Mouse (Mus musculus) hindbrain, embryonic 12.5 days (tissue): ENCODE results near the gene Hoxb8. TPM values are rescaled to one million over a fixed set of nuclear protein-coding genes. Genes with fewer than 3 reads are reported as not detected.
A peak's percentile ranks its signal among the peaks of the same experiment; 100 is the strongest.

Experiments
- ATAC-seq: fragments of 200-750 bp; cut with Nextera tagmentation; 2 replicates; pipeline ENCODE4 v1.8.0; 2017; ENCODE audit warnings: moderate TSS enrichment; ENCODE audit not compliant: low FRiP score
- H3K27ac ChIP-seq: fragments of 300-500 bp; sonication (generic); 2 replicates; pipeline ENCODE4 v1.5.1; 2016; ENCODE audit warnings: mild to moderate bottlenecking
- H3K27me3 ChIP-seq: fragments of 300-500 bp; sonication (generic); 2 replicates; pipeline ENCODE4 v1.6.1; 2016; ENCODE audit warnings: mild to moderate bottlenecking
- H3K36me3 ChIP-seq: fragments of 300-500 bp; sonication (generic); 2 replicates; pipeline ENCODE4 v1.6.1; 2016; ENCODE audit warnings: mild to moderate bottlenecking
- H3K4me1 ChIP-seq: fragments of 300-500 bp; sonication (generic); 2 replicates; pipeline ENCODE4 v1.6.1; 2016
- H3K4me2 ChIP-seq: fragments of 300-500 bp; sonication (generic); replicated peaks from 2 replicates; pipeline ENCODE4 v1.6.1; 2016; ENCODE audit warnings: mild to moderate bottlenecking
- H3K4me3 ChIP-seq: fragments of 300-500 bp; sonication (generic); 2 replicates; pipeline ENCODE4 v1.5.1; 2016; ENCODE audit warnings: mild to moderate bottlenecking
- H3K9ac ChIP-seq: fragments of 300-500 bp; sonication (generic); 2 replicates; pipeline ENCODE4 v1.6.1; 2016; ENCODE audit warnings: mild to moderate bottlenecking, moderate library complexity
- H3K9me3 ChIP-seq: fragments of 300-500 bp; sonication (generic); replicated peaks from 2 replicates; pipeline ENCODE4 v1.6.1; 2016; ENCODE audit warnings: mild to moderate bottlenecking
- WGBS: fragments of 180-500 bp; shearing (Covaris S2); methylation state at CpG from one replicate; pipeline ENCODE4 v1.1.7; 2016; 5-methylcytosine and 5-hydroxymethylcytosine counted together
- polyA plus RNA-seq: library from polyadenylated mRNA; unstranded; fragments of >200 nt; fragmentation: Nextera tagmentation; extraction: Ambion mirVana; gene quantifications from 2 replicates; pipeline ENCODE4 v1.2.1, GENCODE M21; 2016

Gene Hoxb8
- 4.4 and 8.1 TPM in 2 replicates for polyA plus RNA-seq

DNA sequence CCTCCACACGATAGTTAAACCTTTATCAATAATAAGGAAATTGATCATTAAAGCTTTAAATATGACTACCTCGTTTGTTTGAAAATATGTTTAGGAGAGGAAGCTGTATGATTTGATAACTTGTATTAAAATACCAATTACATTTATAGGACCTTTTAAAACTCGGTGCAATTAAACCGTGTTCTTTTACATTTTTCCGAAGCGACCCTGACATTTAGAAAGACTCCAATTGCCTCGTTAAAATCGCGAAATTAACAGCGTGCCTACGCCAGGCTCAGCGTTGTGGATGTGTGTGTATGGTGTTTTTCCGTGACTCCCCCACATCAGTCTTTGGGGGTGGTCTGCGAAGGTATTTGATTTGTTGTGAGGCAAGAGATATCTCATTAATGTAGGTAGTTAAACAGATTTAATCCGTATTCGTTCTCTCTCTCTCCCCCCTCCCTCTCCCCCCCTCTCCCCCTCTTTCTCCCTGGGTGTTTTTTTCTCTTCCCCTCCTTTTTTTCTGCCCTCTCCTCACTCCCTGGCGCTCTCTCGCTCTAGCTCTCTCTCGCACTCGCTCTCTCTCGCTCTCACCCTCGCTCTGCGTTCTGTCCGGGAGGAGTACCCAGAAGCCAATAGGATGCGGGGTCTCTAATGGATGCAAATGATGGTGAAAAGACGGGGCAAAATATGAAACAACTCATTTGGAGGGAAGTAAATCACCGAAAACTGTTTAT, at the start of gene Hoxb8:
Gene Hoxb8, plus strand, starts transcription at position 51 of the 716 bp plus-strand sequence.
- H3K9me3 ChIP-seq: no peaks in the 10 kb centered on the region
- H3K27me3 ChIP-seq: peaks cover 97% of the 10 kb centered on the region
- H3K36me3 ChIP-seq: no peaks in the 10 kb centered on the region
- H3K9ac ChIP-seq: no peak within 1 kb of the TSS; the same call in 1 of the 2 replicates
- H3K27ac ChIP-seq: no peak within 1 kb of the TSS
- no peak for ATAC-seq
- H3K4me1 ChIP-seq: peaks cover 14% of the 10 kb centered on the region; the same call in 1 of the 2 replicates
- peak within 1 kb of the TSS; percentile 34 for H3K4me3 ChIP-seq
- under 1% methylated on average over 27 of the region's 27 CpGs for WGBS
- 0 out of 2 replicates have a peak within 1 kb of the TSS, but pooled peaks have one; percentile 17 for H3K4me2 ChIP-seq

DNA sequence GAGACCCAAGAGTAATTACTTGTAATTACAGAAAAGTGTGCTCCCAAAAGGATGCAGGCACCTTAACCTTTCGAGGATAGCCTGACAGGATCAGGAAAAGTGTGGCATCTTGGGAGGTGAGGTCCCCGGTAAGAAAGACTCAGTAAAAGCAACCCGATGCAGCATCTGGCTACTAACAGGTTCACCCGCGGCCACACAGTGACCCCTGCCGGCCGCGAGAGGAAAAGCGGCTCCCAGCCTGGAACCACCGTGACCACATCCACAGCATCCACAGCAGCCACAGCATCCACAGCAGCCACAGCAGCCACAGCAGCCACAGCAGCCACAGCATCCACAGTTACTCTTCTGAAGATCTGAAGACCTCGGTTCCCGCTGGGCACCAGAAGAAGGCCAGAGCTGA, 46.8 kb upstream of the Hoxb8 start:
- Histone ChIP-seq H3K9me3 (no peaks in the 10 kb centered on the region), H3K4me1 (no peaks in the 10 kb centered on the region), H3K36me3 (no peaks in the 10 kb centered on the region), H3K4me2 (no peak overlapping the region), H3K27me3 (peaks cover 50% of the 10 kb centered on the region), H3K9ac (no peak overlapping the region), H3K4me3 (no peak overlapping the region), H3K27ac (no peak overlapping the region)
- no peak for ATAC-seq
- 5% methylated on average over 12 of the region's 12 CpGs for WGBS

DNA sequence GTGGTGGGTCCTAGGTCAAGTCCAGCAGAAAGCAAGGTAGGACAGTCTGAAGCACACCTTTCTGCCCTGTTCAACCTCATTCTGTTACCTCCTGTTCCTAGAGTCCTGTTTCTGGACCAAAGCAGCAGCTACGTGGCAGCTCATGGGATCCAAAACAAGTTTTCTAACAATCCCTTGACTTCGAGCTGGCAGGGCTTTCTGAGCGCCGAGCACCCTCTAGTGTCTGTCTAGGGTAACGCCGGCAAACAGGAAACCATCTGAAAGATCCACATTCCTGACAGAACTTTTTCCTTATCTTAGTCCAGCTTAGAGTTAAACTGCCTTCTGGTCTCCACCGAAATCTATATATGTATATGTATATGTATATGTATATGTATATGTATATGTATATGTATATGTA, 41.5 kb upstream of the Hoxb8 start:
- peaks cover 63% of the 10 kb centered on the region for H3K27me3 ChIP-seq
- H3K36me3 ChIP-seq: no peaks in the 10 kb centered on the region
- no peak overlapping the region for H3K9ac ChIP-seq
- no peak overlapping the region for H3K4me3 ChIP-seq
- 2% methylated on average over 7 of the region's 7 CpGs for whole genome bisulfite sequencing
- H3K9me3 ChIP-seq: no peaks in the 10 kb centered on the region
- ATAC-seq: no peak
- no peaks in the 10 kb centered on the region for H3K4me1 ChIP-seq
- H3K27ac ChIP-seq: no peak overlapping the region
- no peak overlapping the region for H3K4me2 ChIP-seq

DNA sequence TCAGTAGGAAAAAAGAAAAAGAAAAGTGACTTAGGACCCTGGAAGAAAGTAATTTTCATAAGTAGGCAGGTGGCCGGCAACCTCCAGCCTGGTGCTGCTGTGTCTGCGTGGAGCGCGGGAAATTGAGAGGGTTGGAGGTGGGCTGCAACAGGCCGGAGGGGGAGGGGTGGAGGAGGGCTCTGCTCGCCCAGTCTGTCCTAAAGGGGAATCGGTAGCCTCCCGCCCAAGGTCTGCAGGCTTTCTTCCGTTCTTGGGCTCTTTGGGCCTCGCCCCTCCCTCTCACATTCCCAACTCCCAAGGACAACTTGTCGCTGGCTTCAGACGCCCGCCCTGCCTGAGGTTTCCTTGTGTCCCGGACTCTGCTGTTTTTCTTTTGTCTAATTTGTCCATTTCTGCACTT, 30.8 kb upstream of the Hoxb8 start:
- H3K27ac ChIP-seq: no peak overlapping the region
- no peak for ATAC-seq

DNA sequence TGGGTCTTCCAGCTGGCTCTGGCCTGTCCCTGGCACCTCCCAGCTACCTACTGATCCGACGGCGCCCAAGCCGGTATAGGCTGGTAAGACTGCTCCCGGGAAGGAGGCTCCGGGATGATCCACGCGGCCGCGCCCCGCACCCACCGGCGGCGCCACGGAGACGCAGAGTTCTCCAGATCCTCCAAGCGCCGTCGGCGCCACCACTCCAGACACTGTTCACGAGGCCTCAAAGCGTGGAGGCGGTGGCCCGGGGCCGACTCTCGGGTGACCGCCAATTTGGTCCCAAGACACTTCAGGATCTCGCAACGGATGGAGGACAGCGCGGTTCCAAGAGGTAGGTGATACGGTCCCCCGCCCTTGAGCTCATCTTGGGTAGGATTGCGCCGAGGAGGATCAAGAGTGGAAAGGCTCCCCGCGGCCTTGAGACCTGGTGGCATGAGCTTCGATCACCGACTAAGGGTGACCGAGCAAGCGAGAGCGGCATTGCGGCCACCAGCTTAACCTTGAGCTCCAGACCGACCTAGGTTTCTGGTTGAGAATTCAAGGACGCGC, 30.1 kb upstream of the Hoxb8 start:
- Histone ChIP-seq H3K27me3 (peaks cover 99% of the 10 kb centered on the region), H3K4me1 (no peaks in the 10 kb centered on the region), H3K4me2 (no peak overlapping the region), H3K9ac (no peak overlapping the region), H3K4me3 (no peak overlapping the region), H3K9me3 (no peaks in the 10 kb centered on the region), H3K36me3 (no peaks in the 10 kb centered on the region), H3K27ac (no peak overlapping the region)
- ATAC-seq: no peak
- WGBS: 2% methylated on average over 46 of the region's 46 CpGs

More for the DNA sequence above, 30.8 kb upstream of the Hoxb8 start:
- no peaks in the 10 kb centered on the region for H3K9me3 ChIP-seq
- no peaks in the 10 kb centered on the region for H3K36me3 ChIP-seq
- no peak overlapping the region for H3K4me2 ChIP-seq
- no peak overlapping the region for H3K4me3 ChIP-seq
- H3K4me1 ChIP-seq: no peaks in the 10 kb centered on the region
- H3K9ac ChIP-seq: no peak overlapping the region
- H3K27me3 ChIP-seq: peaks cover 99% of the 10 kb centered on the region
- 1% methylated on average over 13 of the region's 14 CpGs for WGBS

DNA sequence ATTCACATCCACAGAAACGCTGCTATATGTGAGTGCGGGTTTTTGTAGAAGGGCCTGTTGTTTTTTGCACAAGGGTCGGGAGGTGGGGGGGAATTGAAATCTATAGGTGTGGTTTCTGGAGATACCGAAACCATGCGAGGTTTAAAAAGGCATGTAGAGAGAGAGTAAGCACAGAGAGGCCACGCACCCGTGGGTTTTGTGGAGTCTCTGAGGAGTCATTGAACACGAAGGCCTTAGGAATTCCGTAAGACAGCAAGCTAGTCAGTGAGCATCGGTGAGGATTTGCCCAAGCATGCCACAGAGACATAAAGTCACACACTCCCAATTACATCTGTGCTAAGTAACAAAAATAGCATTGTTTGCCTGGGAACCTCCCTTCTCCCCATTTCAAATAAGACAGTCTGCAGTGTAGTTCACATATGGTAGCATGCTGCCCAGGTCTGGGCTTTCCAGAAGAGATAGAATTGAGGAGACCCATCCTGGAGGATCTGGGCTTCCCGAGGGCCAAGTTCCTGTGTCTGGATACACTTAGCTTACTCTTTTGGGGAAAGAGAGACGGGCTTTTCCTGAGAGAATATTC, 29.1 kb upstream of the Hoxb8 start:
- Histone ChIP-seq H3K4me1 (no peaks in the 10 kb centered on the region), H3K4me3 (no peak overlapping the region), H3K9ac (no peak overlapping the region), H3K27ac (no peak overlapping the region), H3K4me2 (no peak overlapping the region), H3K9me3 (no peaks in the 10 kb centered on the region), H3K36me3 (no peaks in the 10 kb centered on the region), H3K27me3 (peaks cover 99% of the 10 kb centered on the region)
- no peak for ATAC-seq
- 2% methylated on average over 12 of the region's 12 CpGs for WGBS

DNA sequence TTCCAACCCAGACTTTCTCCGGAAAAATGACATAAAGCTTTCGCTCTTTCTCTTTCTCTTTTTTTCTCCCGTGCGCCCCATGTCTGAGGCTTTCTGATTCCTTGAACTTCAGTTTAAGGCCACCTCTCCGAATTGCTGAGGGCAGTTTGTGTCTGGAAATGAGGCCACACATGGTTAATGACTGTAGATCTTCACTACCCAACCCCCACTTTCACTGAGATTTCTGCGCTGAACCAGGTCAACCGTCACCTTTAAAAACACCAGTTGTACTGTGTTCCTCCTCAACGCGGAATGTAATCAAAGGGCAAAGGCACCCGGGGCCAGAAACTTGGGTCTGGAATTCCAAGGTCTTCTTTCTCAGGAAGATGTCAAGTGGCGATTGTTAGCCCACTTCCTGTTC, 27.5 kb upstream of the Hoxb8 start:
- H3K4me2 ChIP-seq: no peak overlapping the region
- H3K4me1 ChIP-seq: no peaks in the 10 kb centered on the region
- H3K4me3 ChIP-seq: no peak overlapping the region
- WGBS: 2% methylated on average over 11 of the region's 11 CpGs
- ATAC-seq: no peak
- no peak overlapping the region for H3K9ac ChIP-seq
- H3K9me3 ChIP-seq: no peaks in the 10 kb centered on the region
- no peaks in the 10 kb centered on the region for H3K36me3 ChIP-seq
- H3K27me3 ChIP-seq: peaks cover 100% of the 10 kb centered on the region
- no peak overlapping the region for H3K27ac ChIP-seq

DNA sequence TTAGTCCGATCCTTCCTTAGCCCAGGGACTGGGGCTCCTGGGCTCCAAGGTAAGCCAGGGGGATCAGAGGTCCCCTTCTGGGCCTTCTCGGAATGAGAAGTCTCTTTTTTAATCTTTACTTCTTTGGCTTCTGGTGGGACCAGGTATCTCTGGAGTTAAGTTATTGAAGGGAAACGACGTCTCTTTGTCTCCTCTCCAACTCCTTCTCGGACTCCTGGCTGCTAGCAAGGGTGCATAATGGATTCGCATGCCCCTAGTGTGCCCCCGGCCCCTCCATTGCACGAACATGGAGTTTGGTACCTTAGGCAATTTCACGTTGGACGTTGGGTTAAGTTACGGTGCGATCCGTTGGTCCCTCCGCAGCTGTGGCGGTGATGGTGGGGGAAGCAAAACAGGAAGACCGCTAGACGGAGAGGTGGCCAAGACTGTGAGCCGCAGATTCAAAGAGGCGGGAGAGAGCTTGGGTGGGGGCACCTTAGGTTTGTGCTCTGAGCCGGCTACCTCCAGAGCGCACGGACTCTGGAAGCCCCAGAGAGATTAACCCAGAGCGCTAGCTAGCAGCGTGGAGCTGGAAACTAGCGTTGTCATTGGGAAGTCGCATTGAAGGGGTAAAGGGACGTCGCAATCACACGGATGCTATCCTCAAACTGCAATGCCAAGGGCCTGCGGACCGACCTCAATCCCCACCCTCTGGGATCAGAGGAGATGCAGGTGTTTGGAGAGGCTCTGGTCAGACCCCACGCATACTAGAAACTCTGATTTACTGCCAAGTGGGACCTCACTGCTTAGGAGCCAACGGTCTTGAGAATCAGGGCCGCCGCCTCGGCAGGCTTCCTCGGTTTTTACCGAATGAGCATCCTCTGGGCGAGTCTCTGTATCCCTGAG, 26.4 kb upstream of the Hoxb8 start:
- Histone ChIP-seq H3K4me2 (no peak overlapping the region), H3K9me3 (no peaks in the 10 kb centered on the region), H3K27ac (no peak overlapping the region), H3K9ac (no peak overlapping the region), H3K36me3 (no peaks in the 10 kb centered on the region), H3K27me3 (peaks cover 100% of the 10 kb centered on the region), H3K4me3 (no peak overlapping the region), H3K4me1 (no peaks in the 10 kb centered on the region; the same call in 1 of the 2 replicates)
- WGBS: 1% methylated on average over 39 of the region's 39 CpGs
- no peak for ATAC-seq

DNA sequence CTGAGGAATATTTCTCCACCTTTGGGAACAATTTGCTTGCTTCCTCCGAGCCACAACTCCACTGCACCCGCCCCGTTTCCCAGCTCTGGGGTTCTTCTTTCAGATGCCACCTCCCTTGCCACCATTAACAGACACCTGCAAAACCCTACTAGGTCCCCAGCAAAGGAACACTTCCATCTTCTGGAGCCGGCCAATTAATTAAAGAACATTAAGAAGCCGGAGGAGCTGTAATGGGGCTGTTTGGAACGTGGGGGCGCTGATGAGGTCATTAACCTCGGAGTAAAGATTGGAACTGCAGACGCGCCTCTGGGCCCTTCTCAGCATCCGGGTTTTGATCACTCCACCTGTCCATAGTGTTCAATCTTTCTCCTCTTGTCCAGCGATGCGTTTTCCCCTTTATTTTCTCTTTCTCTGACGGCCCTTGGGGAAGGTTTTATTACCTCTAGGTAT, 25.7 kb upstream of the Hoxb8 start:
- peaks cover 100% of the 10 kb centered on the region for H3K27me3 ChIP-seq
- no peaks in the 10 kb centered on the region; the same call in 1 of the 2 replicates for H3K4me1 ChIP-seq
- no peak overlapping the region for H3K9ac ChIP-seq
- no peaks in the 10 kb centered on the region for H3K9me3 ChIP-seq
- H3K4me2 ChIP-seq: no peak overlapping the region
- H3K36me3 ChIP-seq: no peaks in the 10 kb centered on the region
- no peak overlapping the region for H3K4me3 ChIP-seq
- WGBS: under 1% methylated on average over 14 of the region's 14 CpGs
- no peak overlapping the region for H3K27ac ChIP-seq
- ATAC-seq: no peak

DNA sequence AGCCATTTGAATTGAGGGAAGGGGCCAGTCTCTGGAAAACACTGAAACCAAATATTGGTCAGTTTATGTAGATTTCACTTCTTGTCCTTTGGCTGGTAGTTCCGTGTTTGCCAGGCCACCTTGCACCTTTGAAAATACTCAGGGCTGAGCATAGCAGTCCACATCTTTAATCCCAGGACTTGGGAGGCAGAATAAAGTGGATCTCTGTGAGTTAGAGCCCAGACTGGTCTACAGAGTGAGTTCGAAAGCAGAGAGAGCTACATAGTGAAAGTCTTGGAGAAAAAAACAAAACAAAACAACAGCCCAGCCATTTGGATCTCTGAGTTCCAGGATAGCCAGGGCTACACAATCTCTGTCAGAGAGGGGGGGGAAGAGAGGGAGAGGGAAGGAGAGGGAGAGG, 24.6 kb upstream of the Hoxb8 start:
- ATAC-seq: no peak
- H3K4me1 ChIP-seq: no peaks in the 10 kb centered on the region; the same call in 1 of the 2 replicates
- WGBS: 21% methylated on average over 2 of the region's 2 CpGs

DNA sequence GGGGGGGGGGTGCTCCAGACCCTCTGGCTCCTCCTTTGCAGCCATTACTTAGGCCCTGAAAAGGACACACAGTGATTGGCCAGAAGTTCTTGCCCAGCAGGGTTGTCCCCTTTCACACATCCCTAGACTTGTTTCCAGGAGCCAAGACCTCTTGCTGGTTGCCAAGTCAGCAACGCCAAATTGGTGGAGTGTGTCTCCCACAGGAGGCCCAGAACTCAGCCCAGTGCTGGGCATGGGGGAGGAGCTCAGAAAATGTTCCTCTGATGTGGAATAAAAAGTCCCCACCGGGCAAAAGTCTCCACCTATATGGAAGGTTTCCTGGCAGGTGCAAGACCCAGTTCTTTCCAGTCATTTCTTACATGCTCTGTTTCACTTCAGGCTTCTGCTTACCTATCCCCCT, 22.7 kb upstream of the Hoxb8 start:
- H3K27me3 ChIP-seq: peaks cover 100% of the 10 kb centered on the region
- H3K4me1 ChIP-seq: no peaks in the 10 kb centered on the region; the same call in 1 of the 2 replicates
- WGBS: 3% methylated on average over 2 of the region's 2 CpGs
- H3K4me3 ChIP-seq: no peak overlapping the region
- H3K9ac ChIP-seq: no peak overlapping the region
- ATAC-seq: no peak
- H3K4me2 ChIP-seq: no peak overlapping the region
- no peaks in the 10 kb centered on the region for H3K36me3 ChIP-seq
- no peaks in the 10 kb centered on the region for H3K9me3 ChIP-seq
- H3K27ac ChIP-seq: no peak overlapping the region

More for the DNA sequence above, 24.6 kb upstream of the Hoxb8 start:
- Histone ChIP-seq H3K9me3 (no peaks in the 10 kb centered on the region), H3K4me2 (no peak overlapping the region), H3K4me3 (no peak overlapping the region), H3K27me3 (peaks cover 100% of the 10 kb centered on the region), H3K9ac (no peak overlapping the region), H3K36me3 (no peaks in the 10 kb centered on the region), H3K27ac (no peak overlapping the region)

DNA sequence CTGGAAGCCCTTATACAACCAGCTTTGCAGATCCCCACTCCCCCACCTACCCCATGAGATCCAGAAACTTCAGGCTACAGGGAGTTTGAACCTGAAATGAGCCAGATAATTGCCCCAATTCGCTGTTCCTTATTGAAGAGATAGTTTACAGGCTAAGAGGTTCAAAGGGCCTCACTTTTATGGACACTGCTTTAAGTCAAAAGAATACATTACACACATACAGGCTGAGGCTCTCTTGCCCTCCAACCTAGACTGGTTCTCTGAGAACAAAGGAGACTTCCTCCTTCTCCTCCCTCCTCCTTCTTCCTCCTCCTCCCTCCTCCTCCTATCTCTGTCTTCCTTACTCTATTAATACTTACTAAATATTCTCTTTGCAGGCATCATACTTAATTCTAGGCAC, 22.2 kb upstream of the Hoxb8 start:
- Histone ChIP-seq H3K9me3 (no peaks in the 10 kb centered on the region), H3K36me3 (no peaks in the 10 kb centered on the region), H3K4me3 (no peak overlapping the region), H3K27me3 (peaks cover 100% of the 10 kb centered on the region), H3K4me1 (no peaks in the 10 kb centered on the region; the same call in 1 of the 2 replicates), H3K27ac (no peak overlapping the region), H3K4me2 (no peak overlapping the region), H3K9ac (no peak overlapping the region)
- no peak for ATAC-seq
- 0% methylated on average over 1 of the region's 1 CpGs for WGBS
